Mouse (Mus musculus) retina, postnatal 1 day (tissue): ENCODE data around the gene Cmip.

Experiments used
- DNase-seq: peaks from one replicate; pipeline ENCODE4 v3.0.0-alpha.2; 2012

The Cmip gene

GRCm38 (mm10) chr8:117356109-117356672 is 99.3 kb downstream of the Cmip start:
- no peak for DNase-seq

- DNase-seq = no peak
Measured at GRCm38 (mm10) chr8:117357491-117358467, 100.9 kb downstream of the Cmip start.

DNA sequence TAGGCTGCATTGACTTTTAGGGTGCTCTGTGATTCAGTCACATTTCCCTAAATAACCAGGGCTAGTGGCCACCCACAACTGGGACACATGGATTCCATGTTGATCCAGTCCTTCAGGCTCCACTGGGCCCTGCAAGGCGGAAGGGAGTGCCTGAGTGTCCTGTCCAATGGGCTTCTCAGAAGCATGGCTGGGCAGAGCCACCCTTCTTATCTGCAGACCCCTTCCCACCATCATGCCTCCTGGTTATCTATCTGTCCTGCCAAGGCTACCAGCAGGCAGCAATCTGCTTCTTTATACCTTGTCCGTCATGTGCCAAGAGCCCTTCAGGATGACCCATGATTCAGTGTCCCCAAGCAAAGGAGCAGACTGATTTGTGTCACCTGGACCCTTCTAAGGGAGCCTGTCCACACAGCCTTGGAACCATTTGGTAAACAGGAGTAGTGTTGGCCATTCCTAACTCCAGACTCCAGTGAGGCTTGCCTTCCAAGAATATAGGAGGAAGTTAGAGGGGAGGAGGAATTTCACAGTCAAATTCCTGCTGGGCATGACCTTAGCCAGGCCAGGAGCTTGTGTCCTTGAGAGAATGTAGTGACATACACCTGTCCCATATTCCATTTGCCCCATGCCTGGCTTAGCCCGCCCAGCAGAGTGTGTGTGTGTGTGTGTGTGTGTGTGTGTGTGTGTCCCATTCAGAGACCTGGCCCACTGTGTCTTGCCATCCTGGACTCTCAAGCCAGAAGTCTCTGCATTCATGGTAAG is 103.5 kb downstream of the Cmip start:
- no peak for DNase-seq

- no peak for DNase-seq
Measured at GRCm38 (mm10) chr8:117361595-117362437, 105.0 kb downstream of the Cmip start.

GRCm38 (mm10) chr8:117362438-117362726 is 105.5 kb downstream of the Cmip start:
- DNase-seq = no peak

- no peak for DNase-seq
Measured at GRCm38 (mm10) chr8:117363291-117363690, 106.4 kb downstream of the Cmip start.

DNA sequence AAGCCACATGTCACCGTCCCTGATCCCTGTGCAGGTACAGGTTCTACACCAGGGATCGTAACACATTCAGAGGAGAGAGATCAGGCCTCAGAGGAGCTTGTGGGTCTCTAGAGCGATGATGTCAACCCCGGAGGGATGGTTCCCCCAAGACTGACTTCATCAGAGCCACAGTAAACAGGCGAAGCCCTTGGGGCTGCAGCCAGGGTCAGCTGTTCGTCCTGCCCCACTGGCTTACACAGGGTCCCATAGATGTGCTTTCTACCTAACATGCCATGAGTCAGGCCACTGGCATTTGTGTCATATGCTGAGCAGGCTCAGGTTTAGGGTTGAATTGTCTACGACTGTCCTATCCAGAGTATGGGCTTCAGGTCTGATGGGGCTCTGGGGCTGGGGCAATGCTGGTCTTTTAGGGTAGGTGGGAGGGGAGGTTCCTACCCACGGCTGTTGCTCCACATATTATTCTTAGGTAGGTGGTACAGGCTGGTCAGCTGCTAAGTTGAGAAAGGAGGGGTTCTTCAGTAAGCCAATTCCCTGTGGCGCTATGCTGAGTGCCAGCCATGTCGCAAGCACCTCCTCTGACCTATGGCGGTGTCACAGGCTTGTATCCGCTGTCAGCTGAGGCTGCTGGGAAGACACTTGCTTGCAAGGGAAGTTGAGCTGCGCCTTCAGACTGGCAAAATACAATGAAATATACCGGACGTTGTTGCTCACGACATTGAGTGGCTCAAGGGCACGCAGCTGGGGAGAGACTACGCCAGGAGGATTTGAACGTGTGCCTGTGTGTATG is 107.7 kb downstream of the Cmip start:
- no peak for DNase-seq

DNA sequence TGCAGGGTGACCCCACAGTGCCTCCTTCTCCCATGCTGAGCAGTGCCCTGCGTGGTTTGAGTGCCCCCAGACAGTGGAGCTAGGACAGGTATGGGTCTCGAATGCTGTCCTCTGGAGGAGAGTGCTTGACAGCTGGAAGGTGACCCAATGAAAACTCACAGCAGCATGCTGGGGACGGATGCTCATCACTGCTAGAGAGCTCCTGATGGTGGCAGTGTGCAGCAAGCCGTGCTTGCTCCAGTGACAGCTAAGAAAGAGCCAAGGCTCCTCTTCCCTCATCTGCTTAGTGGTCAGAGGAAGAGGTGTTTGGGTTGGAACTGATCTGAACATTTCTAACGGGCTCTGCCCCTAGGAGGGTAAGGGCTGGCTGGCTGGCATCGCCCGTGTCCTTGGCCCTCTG is 109.6 kb downstream of the Cmip start:
- DNase-seq = peak; percentile 40

DNA sequence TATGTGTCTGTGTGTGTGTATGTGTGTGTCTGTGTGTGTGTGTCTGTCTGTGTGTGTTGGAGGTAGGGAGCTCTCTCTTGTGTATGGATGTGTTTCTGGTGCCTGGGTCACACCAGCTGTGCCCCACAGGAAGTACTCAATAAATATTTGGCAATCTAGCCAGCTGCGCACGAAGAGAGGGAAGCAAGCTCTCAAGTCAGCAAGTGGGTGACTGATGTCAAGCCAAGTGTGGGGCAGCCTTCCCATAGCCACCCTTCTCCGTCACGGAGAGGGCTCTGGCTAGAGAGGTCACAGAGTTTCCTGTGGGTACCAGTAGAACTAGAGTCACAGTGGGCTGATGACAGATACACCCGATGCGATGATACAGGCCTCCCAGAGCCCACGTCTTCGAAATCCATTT is 110.6 kb downstream of the Cmip start:
- no peak for DNase-seq

DNA sequence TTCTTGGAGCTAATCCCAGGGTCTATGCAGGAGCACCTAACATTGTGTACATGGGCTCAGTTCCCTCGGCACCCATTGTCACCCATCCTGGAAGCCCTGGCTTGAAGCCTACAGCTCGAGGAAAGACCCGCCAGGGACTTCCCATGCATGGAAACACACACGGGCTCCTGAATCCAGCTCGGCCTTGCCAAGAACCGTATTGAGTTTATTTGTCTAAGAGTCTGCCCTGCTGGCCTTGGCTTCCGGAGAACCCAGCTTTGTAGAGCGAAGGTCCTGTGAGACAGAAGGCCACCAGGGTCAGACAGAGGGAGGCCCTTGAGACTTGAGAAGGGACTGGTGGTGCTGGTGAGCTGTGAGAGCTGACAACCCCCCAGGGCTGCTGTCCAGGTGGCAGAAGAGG is 111.9 kb downstream of the Cmip start:
- DNase-seq = no peak

DNA sequence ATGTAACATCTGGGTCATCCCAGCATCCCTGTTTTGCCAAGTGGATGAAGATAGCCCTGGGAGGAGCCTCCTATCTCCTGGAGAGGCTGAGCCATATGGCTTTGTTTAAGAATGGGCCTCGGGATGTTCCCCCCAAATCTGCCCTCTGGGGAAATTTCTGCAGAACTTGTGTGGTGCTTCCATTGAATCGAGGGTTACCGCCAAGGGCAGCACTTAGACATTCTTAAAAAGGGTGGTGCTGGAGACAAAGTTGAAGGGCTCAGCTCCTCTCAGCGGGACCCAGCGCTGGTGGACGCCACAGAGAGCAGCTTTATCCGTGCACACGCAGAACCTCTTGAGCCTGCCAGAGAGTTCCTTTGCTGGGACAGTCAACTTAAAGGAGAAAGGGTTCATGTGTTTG is 113.1 kb downstream of the Cmip start:
- no peak for DNase-seq

- DNase-seq = no peak
Measured at GRCm38 (mm10) chr8:117371189-117371588, 114.3 kb downstream of the Cmip start.

- DNase-seq = peak; percentile 30
Measured at GRCm38 (mm10) chr8:117372070-117372469, 115.2 kb downstream of the Cmip start.

GRCm38 (mm10) chr8:117373001-117373428 is 116.2 kb downstream of the Cmip start:
- DNase-seq = no peak

GRCm38 (mm10) chr8:117374087-117374486 is 117.2 kb downstream of the Cmip start:
- no peak for DNase-seq

- DNase-seq = no peak
Measured at GRCm38 (mm10) chr8:117376997-117377396, 120.1 kb downstream of the Cmip start.

GRCm38 (mm10) chr8:117378625-117379024 is 121.8 kb downstream of the Cmip start:
- DNase-seq = no peak

DNA sequence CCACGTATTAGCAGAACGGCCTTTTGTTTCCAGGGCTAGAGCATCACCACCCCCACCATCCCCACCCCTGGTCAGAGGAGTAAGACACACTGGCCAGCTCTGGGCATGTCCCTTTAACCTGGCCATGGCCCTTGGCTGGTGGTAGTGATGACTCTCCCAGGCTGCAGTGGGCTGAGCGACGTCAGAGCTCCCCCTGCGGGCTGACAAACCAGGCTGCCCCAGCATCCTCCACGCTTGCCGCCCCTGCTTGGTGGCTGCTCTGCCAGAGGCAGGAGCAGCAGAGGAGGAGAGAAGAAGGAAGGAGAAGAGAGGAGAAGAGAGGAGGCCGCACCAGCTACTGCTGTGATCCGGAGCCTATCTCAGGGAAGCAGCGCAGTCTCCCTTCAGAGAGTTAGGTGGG is 122.3 kb downstream of the Cmip start:
- peak; percentile 60 for DNase-seq

GRCm38 (mm10) chr8:117380796-117381195 is 123.9 kb downstream of the Cmip start:
- no peak for DNase-seq

- no peak for DNase-seq
Measured at GRCm38 (mm10) chr8:117386142-117386541, 129.3 kb downstream of the Cmip start.

GRCm38 (mm10) chr8:117387642-117388041 is 130.8 kb downstream of the Cmip start:
- no peak for DNase-seq

GRCm38 (mm10) chr8:117388370-117388769 is 131.5 kb downstream of the Cmip start:
- peak; percentile 83 for DNase-seq
